Mouse (Mus musculus) kidney, adult 11 months (tissue): ENCODE data around the gene 4930524N10Rik.

Source experiments
- DNase-seq: peaks from one replicate; pipeline ENCODE4 v3.0.0; 2022

Gene 4930524N10Rik

DNA sequence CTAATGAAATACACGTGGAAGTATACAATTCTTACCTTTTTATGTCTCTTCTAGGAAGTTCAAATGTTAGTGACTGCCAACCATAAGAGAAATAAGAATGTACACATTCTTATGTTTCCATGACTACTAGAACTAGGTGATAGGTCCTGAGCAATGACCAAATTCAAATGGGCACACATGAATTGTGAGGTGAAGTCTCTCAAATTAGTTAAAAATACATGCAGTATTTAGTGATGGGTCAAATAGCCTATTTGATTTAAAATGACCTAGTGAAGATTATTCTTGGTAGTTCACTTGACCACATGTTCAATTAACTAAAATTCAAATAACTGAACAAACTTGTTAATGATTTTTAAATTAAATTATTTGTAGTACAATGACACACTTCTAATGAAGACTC lies at the start of gene 4930524N10Rik:
TSS of gene 4930524N10Rik (minus strand) at position 101 of the 400 bp plus-strand sequence.
- no peak for DNase-seq

DNA sequence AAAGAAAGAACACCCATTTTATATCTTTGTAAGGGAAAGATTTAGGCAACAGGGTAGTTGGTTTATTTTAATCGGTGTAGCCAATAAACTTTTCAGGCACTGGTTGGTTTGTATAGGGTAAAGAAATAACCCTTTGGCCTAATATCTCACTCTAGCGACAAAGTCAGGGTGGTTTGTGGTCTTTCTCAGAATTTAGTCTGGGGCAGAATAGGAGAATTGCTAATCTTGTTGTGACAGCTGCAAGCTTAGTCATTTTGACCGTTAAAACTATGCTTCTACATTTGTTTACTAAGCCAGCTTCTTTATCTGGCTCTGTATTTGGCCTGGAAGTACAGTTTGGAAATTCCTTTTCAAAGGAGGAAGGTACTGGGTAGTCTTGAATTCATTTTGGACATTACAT lies 6.8 kb upstream of the 4930524N10Rik start:
- no peak for DNase-seq

DNA sequence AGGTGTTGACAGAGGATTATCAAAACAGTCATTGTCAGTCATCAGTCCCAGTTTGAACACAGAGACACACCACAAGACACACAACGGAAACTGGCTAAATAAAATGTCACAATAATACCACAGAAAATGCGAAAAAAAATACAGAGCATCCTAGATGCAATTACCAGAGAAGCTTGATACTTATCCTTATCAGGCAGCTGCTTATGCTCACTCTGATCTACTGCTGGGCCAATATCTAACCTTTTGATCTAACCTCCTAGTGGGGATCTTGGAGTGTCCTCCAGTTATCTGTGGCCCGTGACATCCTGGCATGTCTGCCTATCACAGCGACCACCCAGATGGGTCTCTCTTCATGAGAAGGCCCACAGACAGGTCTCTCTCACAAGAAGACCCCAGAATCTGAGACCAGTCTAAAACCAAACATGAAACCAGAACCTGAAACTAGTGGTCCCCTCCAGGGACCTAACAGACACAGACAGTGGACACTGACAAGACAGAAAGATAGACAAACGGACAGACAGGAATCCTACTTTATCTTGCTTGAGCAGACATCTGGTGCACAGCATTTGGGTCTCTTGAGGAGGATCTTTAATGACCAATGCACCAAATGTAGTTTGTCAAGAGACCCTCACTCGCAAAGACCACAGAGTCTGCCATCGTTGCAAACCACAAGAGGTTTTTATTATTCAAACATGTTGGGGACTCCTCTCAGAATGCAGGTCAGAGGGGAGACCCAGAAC lies 6.3 kb upstream of the 4930524N10Rik start:
- no peak for DNase-seq

DNA sequence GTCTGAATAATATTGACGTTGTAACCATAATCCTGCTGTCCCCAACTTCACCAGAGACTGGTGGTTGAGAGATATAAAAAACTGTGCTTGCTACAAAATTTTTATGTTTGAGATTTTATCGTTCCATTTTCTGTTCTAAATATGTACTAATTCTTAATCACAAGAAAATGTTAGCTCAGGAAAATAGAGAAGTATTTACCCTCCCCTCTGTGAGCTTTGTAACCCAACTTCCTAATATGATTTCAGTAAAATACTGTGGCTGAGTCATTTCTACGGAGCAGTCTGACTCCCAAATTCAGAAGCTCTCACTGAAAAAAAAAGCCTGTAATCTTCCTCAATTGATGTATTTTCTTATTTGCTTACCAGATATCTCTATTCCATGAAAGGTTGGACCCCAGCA lies 4.7 kb upstream of the 4930524N10Rik start:
- no peak for DNase-seq
